Mouse (Mus musculus): ENCODE measurements around the gene Rcsd1. TPM values are rescaled to one million over a fixed set of nuclear protein-coding genes. Genes with fewer than 3 reads are reported as not detected.
A peak's percentile ranks its signal among the peaks of the same experiment; 100 is the strongest.

Gene Rcsd1
- polyA plus RNA-seq, 1 experiment: 10.1 TPM

DNA sequence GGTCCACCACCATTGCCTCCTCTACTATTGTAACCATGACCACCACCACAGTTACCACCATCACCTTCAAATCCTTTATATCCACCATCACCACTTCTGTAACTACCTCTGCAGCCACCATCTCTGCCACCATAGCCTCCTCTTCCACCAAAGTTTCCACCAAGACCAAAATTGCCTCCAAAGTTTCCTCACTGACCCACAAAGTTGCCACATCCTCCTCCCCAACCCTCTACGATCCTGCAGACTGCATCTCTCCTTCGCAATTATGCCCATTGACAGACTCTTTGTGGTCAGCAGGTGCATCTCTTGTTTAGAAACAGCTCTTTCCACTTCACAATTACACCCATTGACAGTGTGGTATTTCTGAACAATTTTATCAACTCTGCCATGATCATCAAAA lies 25.3 kb upstream of the Rcsd1 start:
- TF ChIP-seq CTCF (IDR thresholded peaks at IDR 0.05; ENCODE audit: borderline replicate concordance, extremely low read depth, insufficient read depth, insufficient read length) (no peak), POLR2A (IDR thresholded peaks at IDR 0.05; ENCODE audit: borderline replicate concordance, extremely low read depth, insufficient read depth, insufficient read length, poor library complexity, severe bottlenecking) (no peak)
- no peak for DNase-seq (ENCODE audit: low read depth)

DNA sequence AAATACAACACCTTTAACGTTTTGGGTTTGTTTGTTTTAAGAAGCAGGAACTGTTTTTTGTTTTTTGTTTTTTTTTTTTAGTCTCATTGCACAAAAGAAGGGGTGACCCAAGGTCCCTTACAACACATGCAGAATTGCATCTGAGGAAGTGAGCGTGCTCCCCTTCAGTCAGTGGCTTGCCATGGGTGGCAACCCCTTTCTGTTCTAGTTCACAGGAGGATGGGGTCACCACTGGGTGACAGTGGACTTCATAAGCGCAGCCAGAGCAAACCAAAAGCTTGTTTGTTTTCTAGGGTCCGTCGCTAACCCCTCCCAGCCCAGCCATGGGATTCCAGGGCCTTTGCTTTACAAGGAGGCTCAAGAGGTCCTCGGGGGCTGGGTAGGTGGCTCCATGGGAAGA lies 22.0 kb upstream of the Rcsd1 start:
- DNase-seq (ENCODE audit: low read depth): no peak
- TF ChIP-seq CTCF (IDR thresholded peaks at IDR 0.05; ENCODE audit: borderline replicate concordance, extremely low read depth, insufficient read depth, insufficient read length) (no peak), POLR2A (IDR thresholded peaks at IDR 0.05; ENCODE audit: borderline replicate concordance, extremely low read depth, insufficient read depth, insufficient read length, poor library complexity, severe bottlenecking) (no peak)

DNA sequence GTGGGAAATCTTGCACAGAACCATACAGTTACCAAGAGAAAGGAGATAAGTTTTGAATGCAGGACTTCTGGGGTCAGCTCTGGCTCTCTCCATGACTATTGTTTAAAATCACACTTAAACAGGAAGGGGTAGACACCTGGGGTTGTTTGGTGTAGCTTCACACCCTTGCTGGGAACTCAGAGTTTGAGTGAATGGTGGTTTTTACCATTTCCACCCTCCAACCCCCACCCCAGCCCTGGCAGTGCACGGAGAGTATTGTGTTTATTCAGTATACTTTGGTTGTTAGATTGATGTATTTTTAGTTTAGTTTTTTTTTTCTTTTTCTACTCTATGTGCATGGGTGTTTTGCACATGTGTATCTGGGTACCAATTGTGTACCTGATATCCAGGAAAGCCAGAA lies 20.6 kb upstream of the Rcsd1 start:
- no peak for TF ChIP-seq CTCF (IDR thresholded peaks at IDR 0.05; ENCODE audit: borderline replicate concordance, extremely low read depth, insufficient read depth, insufficient read length)
- no peak for TF ChIP-seq POLR2A (IDR thresholded peaks at IDR 0.05; ENCODE audit: borderline replicate concordance, extremely low read depth, insufficient read depth, insufficient read length, poor library complexity, severe bottlenecking)
- no peak for DNase-seq (ENCODE audit: low read depth)

DNA sequence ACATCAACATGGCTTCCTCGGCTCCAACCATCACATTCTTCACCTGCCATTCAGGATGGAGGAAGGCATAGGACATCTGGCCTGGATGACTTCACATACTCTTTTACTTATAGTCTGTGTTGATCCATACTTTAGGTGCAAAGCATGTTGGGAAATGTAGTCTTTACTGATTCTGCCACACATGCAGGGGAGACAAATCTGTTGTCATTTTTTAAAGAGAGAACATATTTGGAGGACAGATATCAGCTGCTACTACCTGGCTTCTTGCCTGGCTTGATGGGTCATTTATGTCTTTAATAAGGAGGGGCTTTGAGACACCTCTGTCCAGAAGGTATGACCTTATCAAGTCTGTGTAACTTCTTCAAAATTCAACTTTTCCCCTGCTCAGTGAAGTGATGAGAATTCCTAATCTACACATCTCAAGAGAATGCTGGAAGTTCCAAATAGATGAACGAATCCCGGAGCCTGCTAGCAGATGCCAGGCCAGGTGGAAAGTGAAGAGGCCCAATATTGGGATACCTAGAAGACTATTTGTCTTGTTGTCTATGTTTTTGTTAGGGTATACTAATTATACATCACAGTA lies 18.6 kb upstream of the Rcsd1 start:
- no peak for TF ChIP-seq POLR2A (IDR thresholded peaks at IDR 0.05; ENCODE audit: borderline replicate concordance, extremely low read depth, insufficient read depth, insufficient read length, poor library complexity, severe bottlenecking)
- no peak for TF ChIP-seq CTCF (IDR thresholded peaks at IDR 0.05; ENCODE audit: borderline replicate concordance, extremely low read depth, insufficient read depth, insufficient read length)

GRCm38 (mm10) chr1:165726986-165727385 lies 17.4 kb upstream of the Rcsd1 start:
- DNase-seq (ENCODE audit: low read depth): no peak
- TF ChIP-seq CTCF (IDR thresholded peaks at IDR 0.05; ENCODE audit: borderline replicate concordance, extremely low read depth, insufficient read depth, insufficient read length) (no peak), POLR2A (IDR thresholded peaks at IDR 0.05; ENCODE audit: borderline replicate concordance, extremely low read depth, insufficient read depth, insufficient read length, poor library complexity, severe bottlenecking) (no peak)

More for the DNA sequence above, 18.6 kb upstream of the Rcsd1 start:
- no peak for DNase-seq (ENCODE audit: low read depth)

DNA sequence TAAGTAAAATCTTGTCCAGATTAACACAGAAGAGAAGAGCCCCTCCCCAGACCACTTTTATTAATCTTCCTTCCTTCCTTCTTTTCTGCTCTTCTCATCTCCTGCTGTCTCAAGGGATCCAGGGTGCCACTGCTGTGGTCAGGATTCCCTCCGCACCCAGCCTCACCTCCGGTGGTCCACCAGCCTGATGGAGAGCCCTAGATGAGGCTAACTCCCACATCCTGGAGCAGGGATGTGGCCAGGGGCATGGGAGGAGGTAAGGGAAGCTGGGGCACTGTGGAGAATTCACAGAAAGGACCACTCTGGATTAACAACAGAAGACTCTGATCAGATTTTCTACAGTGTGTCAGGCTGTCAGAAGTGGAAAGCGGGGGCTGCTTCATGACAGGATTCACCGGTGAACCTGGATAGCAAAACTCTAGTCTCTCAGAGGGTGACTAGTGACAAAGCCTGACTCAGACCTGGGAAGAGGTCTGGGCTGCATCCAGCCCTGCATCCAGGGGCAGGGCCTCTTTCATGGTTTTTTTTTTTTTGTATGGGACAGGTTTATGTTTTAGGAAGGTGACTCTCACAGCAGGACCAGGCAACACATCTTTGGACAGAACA lies 15.6 kb upstream of the Rcsd1 start:
- TF ChIP-seq CTCF (IDR thresholded peaks at IDR 0.05; ENCODE audit: borderline replicate concordance, extremely low read depth, insufficient read depth, insufficient read length) (no peak), POLR2A (IDR thresholded peaks at IDR 0.05; ENCODE audit: borderline replicate concordance, extremely low read depth, insufficient read depth, insufficient read length, poor library complexity, severe bottlenecking) (no peak)
- DNase-seq (ENCODE audit: low read depth): no peak

- TF ChIP-seq POLR2A (IDR thresholded peaks at IDR 0.05; ENCODE audit: borderline replicate concordance, extremely low read depth, insufficient read depth, insufficient read length, poor library complexity, severe bottlenecking) (no peak), CTCF (IDR thresholded peaks at IDR 0.05; ENCODE audit: borderline replicate concordance, extremely low read depth, insufficient read depth, insufficient read length) (no peak)
- DNase-seq (ENCODE audit: low read depth): peak; percentile 38
These were observed 14.9 kb upstream of the Rcsd1 start for GRCm38 (mm10) chr1:165724219-165725033.

- DNase-seq (ENCODE audit: low read depth): no peak
- TF ChIP-seq CTCF (IDR thresholded peaks at IDR 0.05; ENCODE audit: borderline replicate concordance, extremely low read depth, insufficient read depth, insufficient read length) (no peak), POLR2A (IDR thresholded peaks at IDR 0.05; ENCODE audit: borderline replicate concordance, extremely low read depth, insufficient read depth, insufficient read length, poor library complexity, severe bottlenecking) (no peak)
These were observed 13.1 kb upstream of the Rcsd1 start for GRCm38 (mm10) chr1:165722531-165723123.

DNA sequence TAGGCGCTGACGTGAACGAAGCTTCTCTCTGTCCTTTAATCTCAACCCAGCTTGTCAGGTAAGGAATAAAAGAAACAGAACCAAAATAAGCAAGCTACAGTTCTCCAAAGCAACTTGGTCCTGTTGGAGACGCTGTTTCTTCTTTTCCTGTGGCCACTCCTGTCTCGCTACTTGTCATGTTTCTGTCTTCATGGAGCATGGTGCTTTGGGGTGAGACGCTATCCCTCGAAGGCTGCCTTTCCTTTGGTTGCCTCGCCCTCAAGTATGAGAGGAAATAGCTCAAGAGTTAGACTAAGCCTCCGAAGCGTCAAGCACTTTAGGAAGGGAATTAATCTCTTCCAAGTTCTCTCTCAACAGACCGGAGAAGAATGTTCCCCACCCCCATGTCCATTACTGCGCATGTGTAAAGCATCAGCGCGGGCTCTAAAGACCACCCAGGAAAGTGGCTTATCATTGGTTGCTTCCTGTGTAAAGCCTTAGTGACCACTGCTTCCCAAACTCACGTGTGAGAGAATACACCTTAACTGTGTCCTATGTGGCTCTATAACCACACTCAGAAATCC lies 9.1 kb upstream of the Rcsd1 start:
- TF ChIP-seq CTCF (IDR thresholded peaks at IDR 0.05; ENCODE audit: borderline replicate concordance, extremely low read depth, insufficient read depth, insufficient read length) (no peak), POLR2A (IDR thresholded peaks at IDR 0.05; ENCODE audit: borderline replicate concordance, extremely low read depth, insufficient read depth, insufficient read length, poor library complexity, severe bottlenecking) (no peak)
- no peak for DNase-seq (ENCODE audit: low read depth)

- DNase-seq (ENCODE audit: low read depth): peak; percentile 34
- TF ChIP-seq CTCF (IDR thresholded peaks at IDR 0.05; ENCODE audit: borderline replicate concordance, extremely low read depth, insufficient read depth, insufficient read length) (no peak), POLR2A (IDR thresholded peaks at IDR 0.05; ENCODE audit: borderline replicate concordance, extremely low read depth, insufficient read depth, insufficient read length, poor library complexity, severe bottlenecking) (no peak)
These were observed 8.4 kb upstream of the Rcsd1 start for GRCm38 (mm10) chr1:165717711-165718542.
